Comparison of ENCODE assay signal across 14 mouse cellular contexts in genomic region chr1:59387542-59388314, GRCm38 (mm10).
DNase-seq lines count a peak whose midpoint lies in the region; ATAC-seq and TF ChIP-seq lines count a peak whose summit lies in the region.
"Had no signal": no experiment of that assay in that cellular context is flagged by ENCODE, and none has a peak within 500 bp of the region (broad histone marks: within the 10 kb centered on the region; RNA-seq: fewer than 3 reads in every experiment).

No protein-coding gene starts in this region.

- H3K4me3 ChIP-seq in forebrain, embryonic 13.5 days, result no peak overlapping the region
- no peak overlapping the region for H3K4me3 ChIP-seq in forebrain, embryonic 15.5 days
- no peak overlapping the region for H3K4me3 ChIP-seq in layer of hippocampus, adult 2 months
- H3K4me3 ChIP-seq in hindbrain, postnatal 0 days (ENCODE audit: low read length), result no peak overlapping the region
- H3K4me3 ChIP-seq: limb, embryonic 13.5 days; lung, embryonic 15.5 days had no signal

- H3K4me2 ChIP-seq in forebrain, embryonic 13.5 days, result no peak overlapping the region
- no peak overlapping the region for H3K4me2 ChIP-seq in forebrain, embryonic 15.5 days (replicated peaks)
- no peak overlapping the region for H3K4me2 ChIP-seq in hindbrain, postnatal 0 days (ENCODE audit: low read depth, low read length)
- H3K4me2 ChIP-seq: limb, embryonic 13.5 days; lung, embryonic 15.5 days had no signal

- no peak for ATAC-seq in forebrain, embryonic 13.5 days
- no peak for ATAC-seq in forebrain, embryonic 15.5 days (replicated peaks)
- ATAC-seq in hindbrain, postnatal 0 days, result no peak
- ATAC-seq: CD4-positive, CD25-positive, alpha-beta regulatory T cell, adult 4 months had no signal

- H3K36me3 ChIP-seq in forebrain, embryonic 13.5 days (ENCODE audit: poor library complexity, severe bottlenecking), result no peaks in the 10 kb centered on the region
- no peaks in the 10 kb centered on the region for H3K36me3 ChIP-seq in forebrain, embryonic 15.5 days
- H3K36me3 ChIP-seq in hindbrain, postnatal 0 days (ENCODE audit: insufficient read depth, low read length), result no peaks in the 10 kb centered on the region
- H3K36me3 ChIP-seq: limb, embryonic 13.5 days; lung, embryonic 15.5 days had no signal

- peak in 1 of 2 experiments; percentile 40 for DNase-seq in layer of hippocampus, adult 2 months (ENCODE audit: low spot score in 2 of 2)
- no peak for DNase-seq in layer of hippocampus, adult 9-10 months (ENCODE audit: low spot score)
- DNase-seq in brain, embryonic 14.5 days (ENCODE audit: low read depth), result peak; percentile 52
- DNase-seq in hindbrain, postnatal 0 days (ENCODE audit: low spot score), result no peak
- DNase-seq in ovary, postnatal 36 days (ENCODE audit: low spot score), result no peak
- DNase-seq in layer of hippocampus, postnatal 10 days (ENCODE audit: low spot score in 2 of 2), result no peak
- DNase-seq: adrenal gland, postnatal 10 days; kidney, adult 11 months; spleen, adult 18-20 months had no signal

- H3K9ac ChIP-seq in forebrain, embryonic 13.5 days, result no peak overlapping the region
- no peak overlapping the region for H3K9ac ChIP-seq in forebrain, embryonic 15.5 days (replicated peaks)
- H3K9ac ChIP-seq in hindbrain, postnatal 0 days (replicated peaks; ENCODE audit: low read length), result no peak overlapping the region
- H3K9ac ChIP-seq: limb, embryonic 13.5 days; lung, embryonic 15.5 days had no signal

- no peak for TF ChIP-seq POLR2A in brain, embryonic 14.5 days (IDR thresholded peaks at IDR 0.05; ENCODE audit: borderline replicate concordance, extremely low read depth, insufficient read depth, insufficient read length, poor library complexity, severe bottlenecking)

- peaks cover 7% of the 10 kb centered on the region for H3K4me1 ChIP-seq in forebrain, embryonic 13.5 days
- peaks cover 5% of the 10 kb centered on the region; the same call in 1 of the 2 replicates for H3K4me1 ChIP-seq in forebrain, embryonic 15.5 days
- H3K4me1 ChIP-seq in hindbrain, postnatal 0 days (ENCODE audit: insufficient read depth, low read length), result no peaks in the 10 kb centered on the region
- H3K4me1 ChIP-seq: lung, embryonic 15.5 days had no signal

- no peak for TF ChIP-seq CTCF in layer of hippocampus, adult 2 months (conservative IDR thresholded peaks at IDR 0.05)
- no peak for TF ChIP-seq CTCF in brain, embryonic 14.5 days (IDR thresholded peaks at IDR 0.05; ENCODE audit: borderline replicate concordance, extremely low read depth, insufficient read depth, insufficient read length)
- TF ChIP-seq CTCF in hindbrain, postnatal 0 days (IDR thresholded peaks at IDR 0.05; ENCODE audit: low read depth), result no peak

- H3K27ac ChIP-seq in forebrain, embryonic 13.5 days, result peak overlapping the region; percentile 63
- H3K27ac ChIP-seq in forebrain, embryonic 15.5 days (replicated peaks), result no peak overlapping the region
- peak overlapping the region; percentile 53; the same call in 1 of the 2 replicates for H3K27ac ChIP-seq in layer of hippocampus, adult 2 months
- 0 out of 2 replicates have a peak overlapping the region, but pooled peaks have one; percentile 1 for H3K27ac ChIP-seq in hindbrain, postnatal 0 days
- H3K27ac ChIP-seq: limb, embryonic 13.5 days; lung, embryonic 15.5 days had no signal

- no peaks in the 10 kb centered on the region for H3K27me3 ChIP-seq in forebrain, embryonic 13.5 days
- no peaks in the 10 kb centered on the region for H3K27me3 ChIP-seq in forebrain, embryonic 15.5 days
- no peaks in the 10 kb centered on the region for H3K27me3 ChIP-seq in hindbrain, postnatal 0 days (ENCODE audit: insufficient read depth, low read length)
- H3K27me3 ChIP-seq: limb, embryonic 13.5 days; lung, embryonic 15.5 days had no signal

- H3K9me3 ChIP-seq in forebrain, embryonic 13.5 days (replicated peaks), result no peaks in the 10 kb centered on the region
- no peaks in the 10 kb centered on the region for H3K9me3 ChIP-seq in forebrain, embryonic 15.5 days
- no peaks in the 10 kb centered on the region for H3K9me3 ChIP-seq in hindbrain, postnatal 0 days (ENCODE audit: low read length)
- H3K9me3 ChIP-seq: limb, embryonic 13.5 days; lung, embryonic 15.5 days had no signal

- 41% methylated on average over 3 of the region's 3 CpGs for WGBS in forebrain, embryonic 13.5 days
- WGBS in forebrain, embryonic 15.5 days, result 39% methylated on average over 3 of the region's 3 CpGs
- 28% methylated on average over 3 of the region's 3 CpGs for WGBS in hindbrain, postnatal 0 days
